Mouse (Mus musculus) heart, adult 11 months (tissue): ENCODE measurements around the gene Cyp2j8.
"Not testable (repeated sequence)": the region's sequence is repeated elsewhere in the genome, so short reads cannot be mapped to it uniquely, and the experiment has no call there.

Source experiments
- DNase-seq: peaks from one replicate; pipeline ENCODE4 v3.0.0; 2022

The Cyp2j8 gene

DNA sequence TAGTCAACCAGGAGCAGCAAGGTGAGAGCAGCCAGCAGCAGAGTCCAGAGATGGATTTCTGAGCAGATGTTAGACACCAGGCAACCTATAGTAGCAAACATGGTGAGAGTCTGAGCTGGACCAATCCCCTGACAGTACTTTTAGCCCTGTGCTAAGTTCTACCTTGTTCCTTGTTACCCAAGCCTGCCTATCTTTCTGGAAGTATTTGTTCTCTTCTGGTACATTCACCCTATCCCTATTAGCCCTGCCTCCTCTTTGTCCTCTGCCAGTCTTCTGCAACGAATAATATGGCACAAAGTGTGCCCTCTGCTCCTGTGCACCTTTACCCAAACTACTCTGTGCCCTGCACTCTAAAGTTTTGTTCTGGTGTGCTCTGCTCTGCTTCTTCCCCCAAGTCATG, at the start of gene Cyp2j8:
Cyp2j8 (minus strand) TSS at position 101 of the 400 bp plus-strand sequence.
- DNase-seq, result no peak

GRCm38 (mm10) chr4:96553133-96553819, 46.1 kb upstream of the Cyp2j8 start, which contains the start of gene Cyp2j6:
Gene Cyp2j6, minus strand, starts transcription at chr4:96553661.
- DNase-seq, result peak; percentile 98

GRCm38 (mm10) chr4:96551619-96552018, 44.4 kb upstream of the Cyp2j8 start:
- no peak for DNase-seq

DNA sequence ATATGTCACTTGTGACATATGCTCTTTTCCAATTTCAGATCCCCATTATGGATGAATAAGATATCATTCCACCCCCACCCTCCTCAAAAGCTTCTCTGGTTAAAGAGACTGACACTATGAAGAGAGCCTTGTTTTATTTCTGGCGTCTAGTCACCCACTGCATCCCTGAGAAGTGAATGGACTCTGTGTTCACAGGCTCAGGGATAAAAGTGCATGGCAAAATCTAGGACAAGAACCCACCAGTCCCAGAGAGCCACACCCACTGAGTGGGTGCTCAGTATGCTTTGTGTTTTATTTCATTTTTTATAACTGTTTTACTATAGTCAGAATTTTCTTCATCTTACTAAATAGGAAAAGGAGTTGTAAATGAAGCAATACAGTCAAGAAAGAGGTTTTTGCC, 38.8 kb upstream of the Cyp2j8 start:
- DNase-seq, result no peak

DNA sequence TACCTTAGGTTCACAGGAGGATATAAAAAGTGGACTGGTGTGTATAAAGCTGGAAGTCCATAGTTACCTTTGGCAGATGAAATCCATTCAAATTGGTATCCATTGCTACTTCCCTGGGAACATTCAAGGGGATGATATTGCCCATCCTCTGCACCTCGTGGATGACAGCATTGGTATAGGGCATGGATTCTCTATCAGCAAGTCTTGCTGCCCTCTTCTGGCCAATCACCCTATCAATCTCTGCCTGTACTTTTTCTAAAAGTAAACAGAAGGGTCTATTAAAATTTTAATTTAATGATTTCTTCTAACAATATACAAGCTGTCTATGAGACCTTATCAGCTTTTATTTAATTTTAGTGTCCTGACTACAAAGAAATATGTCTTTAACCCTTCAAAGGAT, 18.6 kb upstream of the Cyp2j8 start:
- no peak for DNase-seq

DNA sequence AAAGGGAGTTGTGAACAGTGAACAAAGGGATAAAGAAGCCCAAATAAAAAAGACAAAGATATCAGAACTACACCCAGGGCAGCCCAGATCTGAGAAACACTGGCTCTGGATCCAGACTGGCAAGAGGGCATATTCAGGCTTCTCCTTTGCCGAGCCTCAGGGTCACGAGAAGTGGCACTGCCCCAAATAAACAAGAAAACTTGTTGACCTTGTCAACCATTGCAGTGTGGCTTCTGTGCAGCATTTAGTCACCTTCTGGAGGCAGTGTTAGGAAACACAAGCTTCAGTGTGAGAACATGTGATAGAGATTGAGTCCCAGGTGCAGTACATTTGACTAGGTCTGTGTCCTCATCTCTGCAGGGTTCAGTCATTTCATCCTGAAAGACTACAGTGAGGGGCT, 15.1 kb upstream of the Cyp2j8 start:
- peak; percentile 89 for DNase-seq

GRCm38 (mm10) chr4:96510083-96510482, 2.9 kb upstream of the Cyp2j8 start:
- no peak for DNase-seq

GRCm38 (mm10) chr4:96463311-96464060, 43.7 kb downstream of the Cyp2j8 start:
- DNase-seq, result not testable (repeated sequence)
